Mouse (Mus musculus): ENCODE data around the gene Adam19.

GRCm38 (mm10) chr11:46109206-46109605, 53.4 kb downstream of the Adam19 start:
- TF ChIP-seq POLR2A (IDR thresholded peaks at IDR 0.05; ENCODE audit: control insufficient read depth, low read depth, low read length) = no peak
- no peak for TF ChIP-seq CTCF (IDR thresholded peaks at IDR 0.05; ENCODE audit: control insufficient read depth, insufficient read depth, insufficient replicate concordance, low read depth, low read length)
